Mouse (Mus musculus): ENCODE data around the gene Lsamp. TPM values are rescaled to one million over a fixed set of nuclear protein-coding genes. Genes with fewer than 3 reads are reported as not detected.
A peak's percentile ranks its signal among the peaks of the same experiment; 100 is the strongest.

The Lsamp gene
- polyA plus RNA-seq, 1 experiment from 2014 or later: 106 TPM

DNA sequence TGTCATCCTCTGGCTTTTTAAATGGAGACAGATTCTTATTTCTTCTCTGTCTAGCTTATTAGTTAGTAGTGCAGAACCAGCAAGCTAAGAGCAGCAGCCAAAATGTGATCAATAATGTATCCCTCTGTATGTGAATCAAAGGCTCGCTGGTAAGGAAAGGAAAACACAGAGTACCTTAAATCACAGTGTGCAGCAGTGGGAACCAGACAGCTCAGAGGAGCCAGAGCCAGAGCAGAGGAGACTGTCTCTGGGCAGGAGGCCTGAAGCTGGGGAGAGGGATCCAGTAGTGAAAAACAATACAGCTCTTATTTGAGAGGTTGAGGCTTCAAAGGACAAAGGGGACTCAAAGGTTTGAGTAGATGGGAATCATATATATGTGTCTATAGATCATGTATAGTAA, 857.6 kb downstream of the Lsamp start:
- Histone ChIP-seq H3K4me3 (ENCODE audit: low read depth, low read length) (no peak overlapping the region), H3K4me2 (ENCODE audit: low read length) (no peak overlapping the region), H3K27ac (ENCODE audit: low read length) (no peak overlapping the region), H3K4me1 (ENCODE audit: control insufficient read depth, insufficient read depth, low read length) (no peaks in the 10 kb centered on the region), H3K9ac (ENCODE audit: low read depth, low read length) (no peak overlapping the region), H3K36me3 (ENCODE audit: control insufficient read depth, insufficient read depth, low read length) (no peaks in the 10 kb centered on the region), H3K27me3 (ENCODE audit: control insufficient read depth, insufficient read depth, low read depth, low read length) (no peaks in the 10 kb centered on the region), H3K9me3 (replicated peaks; ENCODE audit: control insufficient read depth, low read length, poor library complexity, severe bottlenecking) (no peaks in the 10 kb centered on the region)
- WGBS: 68% methylated on average over 1 of the region's 1 CpGs
- 0 out of 2 replicates have a peak, but pooled peaks have one; percentile 39 for ATAC-seq

DNA sequence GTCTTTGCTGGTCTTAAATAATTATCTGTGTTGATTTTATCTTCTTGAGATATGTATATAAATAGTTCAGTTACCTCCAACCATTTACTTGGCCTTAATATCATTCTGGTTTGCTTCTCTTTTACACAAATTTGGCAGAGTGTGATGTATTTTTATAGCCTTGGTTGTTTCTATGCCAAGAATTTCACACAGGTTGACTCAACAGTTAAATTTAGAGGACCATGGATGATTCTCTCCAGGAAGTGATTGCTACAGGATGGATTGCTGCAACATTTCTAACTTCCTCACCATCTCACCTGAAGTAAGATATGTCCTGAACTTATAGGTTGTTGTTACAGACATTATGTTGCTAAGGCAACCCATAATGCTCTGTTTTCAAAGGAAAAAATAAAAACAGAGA, 882.6 kb downstream of the Lsamp start:
- ATAC-seq: no peak
- H3K4me2 ChIP-seq (ENCODE audit: low read length): no peak overlapping the region

DNA sequence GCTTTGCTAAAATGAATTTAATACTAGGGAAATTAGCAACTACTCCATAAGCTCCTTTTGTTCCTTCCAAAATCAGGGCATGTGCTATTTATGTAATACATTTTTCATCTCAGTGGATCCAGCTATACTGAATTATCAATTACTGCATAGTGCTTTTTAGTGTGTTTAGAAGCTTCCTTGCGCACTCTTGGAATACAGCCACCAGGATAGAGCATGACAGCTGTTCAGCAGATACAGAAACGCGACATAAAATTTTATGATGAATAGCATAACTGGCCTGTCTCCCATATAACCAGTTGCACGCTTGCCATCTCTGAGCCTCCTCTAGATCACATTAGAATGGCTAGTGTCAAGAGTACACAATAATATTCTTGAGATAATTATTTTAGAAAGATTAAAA, 894.1 kb downstream of the Lsamp start:
- H3K4me2 ChIP-seq (ENCODE audit: low read length): no peak overlapping the region
- no peaks in the 10 kb centered on the region for H3K36me3 ChIP-seq (ENCODE audit: control insufficient read depth, insufficient read depth, low read length)
- no peaks in the 10 kb centered on the region for H3K27me3 ChIP-seq (ENCODE audit: control insufficient read depth, insufficient read depth, low read depth, low read length)
- no peak for ATAC-seq
- H3K9ac ChIP-seq (ENCODE audit: low read depth, low read length): no peak overlapping the region
- no peak overlapping the region for H3K27ac ChIP-seq (ENCODE audit: low read length)
- no peak overlapping the region for H3K4me3 ChIP-seq (ENCODE audit: low read depth, low read length)
- no peaks in the 10 kb centered on the region for H3K4me1 ChIP-seq (ENCODE audit: control insufficient read depth, insufficient read depth, low read length)
- 71% methylated on average over 4 of the region's 4 CpGs for WGBS
- no peaks in the 10 kb centered on the region for H3K9me3 ChIP-seq (replicated peaks; ENCODE audit: control insufficient read depth, low read length, poor library complexity, severe bottlenecking)

More for the DNA sequence above, 882.6 kb downstream of the Lsamp start:
- no peak overlapping the region for H3K4me3 ChIP-seq (ENCODE audit: low read depth, low read length)
- no peaks in the 10 kb centered on the region for H3K9me3 ChIP-seq (replicated peaks; ENCODE audit: control insufficient read depth, low read length, poor library complexity, severe bottlenecking)
- H3K27ac ChIP-seq (ENCODE audit: low read length): no peak overlapping the region
- no peaks in the 10 kb centered on the region for H3K36me3 ChIP-seq (ENCODE audit: control insufficient read depth, insufficient read depth, low read length)
- no peak overlapping the region for H3K9ac ChIP-seq (ENCODE audit: low read depth, low read length)
- no peaks in the 10 kb centered on the region for H3K27me3 ChIP-seq (ENCODE audit: control insufficient read depth, insufficient read depth, low read depth, low read length)
- H3K4me1 ChIP-seq (ENCODE audit: control insufficient read depth, insufficient read depth, low read length): no peaks in the 10 kb centered on the region

DNA sequence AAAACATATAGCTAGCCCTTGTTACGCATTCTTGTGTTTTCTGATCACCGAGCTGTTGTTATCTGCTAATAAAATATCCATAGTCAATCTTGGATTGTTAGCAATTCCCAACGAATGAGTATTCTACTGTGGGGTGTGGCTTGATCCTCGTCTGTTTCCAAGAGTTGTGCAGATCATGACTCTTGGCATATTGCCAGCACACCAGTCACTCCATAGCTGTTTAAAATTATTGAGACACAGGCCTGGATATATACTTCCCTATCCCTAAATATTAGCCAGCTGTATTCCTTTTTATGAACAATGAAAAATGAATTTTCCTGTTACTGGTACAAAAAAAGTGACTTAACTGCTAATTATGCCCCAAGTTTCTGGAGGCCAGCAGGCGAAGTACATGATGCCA, 897.8 kb downstream of the Lsamp start:
- WGBS: 82% methylated on average over 5 of the region's 5 CpGs
- H3K4me1 ChIP-seq (ENCODE audit: control insufficient read depth, insufficient read depth, low read length): no peaks in the 10 kb centered on the region
- H3K9me3 ChIP-seq (replicated peaks; ENCODE audit: control insufficient read depth, low read length, poor library complexity, severe bottlenecking): no peaks in the 10 kb centered on the region
- H3K4me3 ChIP-seq (ENCODE audit: low read depth, low read length): no peak overlapping the region
- no peak overlapping the region for H3K4me2 ChIP-seq (ENCODE audit: low read length)
- no peaks in the 10 kb centered on the region for H3K36me3 ChIP-seq (ENCODE audit: control insufficient read depth, insufficient read depth, low read length)
- no peak for ATAC-seq
- H3K27me3 ChIP-seq (ENCODE audit: control insufficient read depth, insufficient read depth, low read depth, low read length): no peaks in the 10 kb centered on the region
- no peak overlapping the region for H3K9ac ChIP-seq (ENCODE audit: low read depth, low read length)
- H3K27ac ChIP-seq (ENCODE audit: low read length): no peak overlapping the region

DNA sequence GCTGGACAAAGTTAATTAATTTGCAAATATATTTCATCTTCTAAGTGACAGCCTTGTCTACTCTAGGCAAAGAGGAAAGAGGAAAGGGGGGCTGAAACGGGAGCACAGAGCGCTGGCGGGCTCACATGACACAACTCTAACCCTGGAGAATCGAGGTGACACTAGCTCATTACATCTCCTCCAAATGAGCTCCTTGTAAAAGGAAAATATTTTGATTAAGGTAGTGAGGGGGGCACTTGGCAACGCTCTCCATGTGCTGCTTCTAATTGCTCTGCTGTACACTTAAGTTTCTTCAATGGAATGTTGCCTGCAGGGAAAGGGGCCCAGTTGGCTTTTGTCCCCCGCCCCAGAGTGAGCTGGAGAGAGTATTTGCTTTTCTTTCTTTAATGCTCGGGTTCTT, 907.2 kb downstream of the Lsamp start:
- H3K27ac ChIP-seq (ENCODE audit: low read length): no peak overlapping the region
- no peaks in the 10 kb centered on the region for H3K27me3 ChIP-seq (ENCODE audit: control insufficient read depth, insufficient read depth, low read depth, low read length)
- 33% methylated on average over 7 of the region's 7 CpGs for WGBS
- peaks cover 6% of the 10 kb centered on the region for H3K4me1 ChIP-seq (ENCODE audit: control insufficient read depth, insufficient read depth, low read length)
- no peak overlapping the region for H3K9ac ChIP-seq (ENCODE audit: low read depth, low read length)
- no peaks in the 10 kb centered on the region for H3K9me3 ChIP-seq (replicated peaks; ENCODE audit: control insufficient read depth, low read length, poor library complexity, severe bottlenecking)
- no peak overlapping the region for H3K4me3 ChIP-seq (ENCODE audit: low read depth, low read length)
- H3K36me3 ChIP-seq (ENCODE audit: control insufficient read depth, insufficient read depth, low read length): no peaks in the 10 kb centered on the region
- peak; percentile 48; the same call in 1 of the 2 replicates for ATAC-seq
- no peak overlapping the region for H3K4me2 ChIP-seq (ENCODE audit: low read length)

DNA sequence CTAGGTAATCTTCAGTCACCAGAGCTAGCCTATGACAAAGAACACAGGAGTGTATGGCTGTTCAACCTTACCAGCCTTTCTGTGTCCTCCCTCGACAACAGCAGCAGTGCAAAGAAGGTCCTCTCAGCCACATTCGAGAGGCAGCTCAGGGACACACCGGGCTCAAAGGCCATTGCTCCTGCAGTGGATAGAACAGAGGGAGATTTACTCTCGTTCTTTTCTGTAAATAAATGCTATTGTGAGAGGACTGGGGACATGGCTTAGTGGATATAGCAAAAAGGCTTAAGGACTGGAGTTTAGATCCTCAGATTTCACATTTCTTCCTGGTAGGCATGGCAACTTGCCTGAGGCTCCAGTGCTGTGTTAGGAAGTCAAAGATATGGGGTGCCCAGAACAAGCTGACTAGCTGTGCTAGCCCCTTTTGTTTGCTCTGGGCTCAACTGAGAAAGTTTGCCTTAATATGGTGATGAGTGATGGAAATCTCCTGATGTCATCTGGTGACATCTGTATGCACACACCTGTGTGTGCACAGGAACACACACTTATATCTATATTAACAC, 913.7 kb downstream of the Lsamp start:
- Histone ChIP-seq H3K4me3 (ENCODE audit: low read depth, low read length) (no peak overlapping the region), H3K9me3 (replicated peaks; ENCODE audit: control insufficient read depth, low read length, poor library complexity, severe bottlenecking) (no peaks in the 10 kb centered on the region), H3K4me1 (ENCODE audit: control insufficient read depth, insufficient read depth, low read length) (no peaks in the 10 kb centered on the region), H3K4me2 (ENCODE audit: low read length) (no peak overlapping the region), H3K27me3 (ENCODE audit: control insufficient read depth, insufficient read depth, low read depth, low read length) (no peaks in the 10 kb centered on the region), H3K27ac (ENCODE audit: low read length) (no peak overlapping the region), H3K36me3 (ENCODE audit: control insufficient read depth, insufficient read depth, low read length) (no peaks in the 10 kb centered on the region), H3K9ac (ENCODE audit: low read depth, low read length) (no peak overlapping the region)
- 8% methylated on average over 4 of the region's 4 CpGs for WGBS
- ATAC-seq: no peak

DNA sequence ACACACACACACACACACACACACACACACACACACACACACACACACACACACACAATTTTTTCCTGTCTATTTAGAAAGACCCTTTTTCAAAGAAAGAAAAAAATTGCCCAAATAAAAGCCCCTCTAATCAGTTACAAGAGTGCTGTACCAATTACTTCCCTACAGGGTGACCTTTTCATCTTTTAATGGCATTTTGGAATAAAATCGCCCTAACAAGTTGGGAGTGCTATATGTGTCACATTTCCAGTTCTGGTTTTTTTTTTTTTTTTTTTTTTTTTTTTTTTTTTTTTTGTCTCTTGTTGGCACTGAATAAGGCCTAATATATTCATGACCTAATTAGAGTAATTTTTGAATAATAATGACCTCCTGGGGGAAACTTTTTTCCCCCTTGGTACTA, 923.7 kb downstream of the Lsamp start:
- Histone ChIP-seq H3K9ac (ENCODE audit: low read depth, low read length) (no peak overlapping the region), H3K36me3 (ENCODE audit: control insufficient read depth, insufficient read depth, low read length) (no peaks in the 10 kb centered on the region), H3K27ac (ENCODE audit: low read length) (no peak overlapping the region), H3K4me2 (ENCODE audit: low read length) (no peak overlapping the region), H3K4me1 (ENCODE audit: control insufficient read depth, insufficient read depth, low read length) (no peaks in the 10 kb centered on the region), H3K9me3 (replicated peaks; ENCODE audit: control insufficient read depth, low read length, poor library complexity, severe bottlenecking) (no peaks in the 10 kb centered on the region), H3K27me3 (ENCODE audit: control insufficient read depth, insufficient read depth, low read depth, low read length) (no peaks in the 10 kb centered on the region), H3K4me3 (ENCODE audit: low read depth, low read length) (no peak overlapping the region)
- no peak for ATAC-seq
- WGBS: 50% methylated on average over 1 of the region's 1 CpGs

DNA sequence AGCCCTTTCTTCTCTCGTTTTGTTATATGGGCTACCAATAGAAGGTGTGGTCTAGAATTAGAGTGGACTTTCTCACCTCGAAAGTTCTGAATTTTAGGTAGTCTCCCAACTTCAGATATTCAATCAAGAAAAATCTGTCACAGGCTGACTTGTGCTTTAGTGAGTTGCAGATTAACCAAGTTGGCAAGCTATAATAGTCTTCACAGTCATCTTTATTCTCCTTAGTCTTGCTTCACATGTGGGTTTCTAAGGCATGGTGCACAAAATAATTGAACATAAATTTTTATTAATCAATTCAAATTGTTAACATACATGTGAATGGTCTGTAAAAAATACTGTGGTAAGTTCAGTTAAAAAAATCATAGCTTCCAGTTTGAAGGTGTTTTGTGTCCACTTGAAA, 930.0 kb downstream of the Lsamp start:
- Histone ChIP-seq H3K27ac (ENCODE audit: low read length) (no peak overlapping the region), H3K4me1 (ENCODE audit: control insufficient read depth, insufficient read depth, low read length) (no peaks in the 10 kb centered on the region), H3K36me3 (ENCODE audit: control insufficient read depth, insufficient read depth, low read length) (no peaks in the 10 kb centered on the region), H3K9me3 (replicated peaks; ENCODE audit: control insufficient read depth, low read length, poor library complexity, severe bottlenecking) (no peaks in the 10 kb centered on the region), H3K9ac (ENCODE audit: low read depth, low read length) (no peak overlapping the region), H3K4me3 (ENCODE audit: low read depth, low read length) (no peak overlapping the region), H3K27me3 (ENCODE audit: control insufficient read depth, insufficient read depth, low read depth, low read length) (no peaks in the 10 kb centered on the region), H3K4me2 (ENCODE audit: low read length) (no peak overlapping the region)
- 80% methylated on average over 2 of the region's 2 CpGs for WGBS
- no peak for ATAC-seq

DNA sequence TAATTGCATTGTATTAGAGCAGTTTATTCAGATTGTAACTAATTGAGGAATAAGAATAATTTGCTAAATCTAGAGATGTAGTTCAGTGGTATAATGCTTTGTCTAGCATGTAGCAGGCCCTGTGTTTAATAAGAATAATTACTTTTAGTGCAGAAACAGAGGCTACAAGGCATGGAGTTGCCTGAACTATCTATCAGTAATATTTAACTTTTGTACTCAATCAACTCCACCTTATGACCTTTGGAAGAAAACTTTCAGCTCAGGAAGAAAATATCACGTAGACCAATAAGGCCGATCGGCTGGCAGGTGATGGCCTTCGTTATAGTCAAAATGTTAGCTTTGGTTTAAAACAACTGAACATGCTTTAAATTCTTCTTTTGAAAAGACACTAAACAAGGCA, 946.4 kb downstream of the Lsamp start:
- 92% methylated on average over 4 of the region's 4 CpGs for WGBS

More for the DNA sequence above, 946.4 kb downstream of the Lsamp start:
- Histone ChIP-seq H3K9me3 (replicated peaks; ENCODE audit: control insufficient read depth, low read length, poor library complexity, severe bottlenecking) (no peaks in the 10 kb centered on the region), H3K4me2 (ENCODE audit: low read length) (no peak overlapping the region), H3K27ac (ENCODE audit: low read length) (no peak overlapping the region), H3K4me3 (ENCODE audit: low read depth, low read length) (no peak overlapping the region), H3K36me3 (ENCODE audit: control insufficient read depth, insufficient read depth, low read length) (no peaks in the 10 kb centered on the region), H3K9ac (ENCODE audit: low read depth, low read length) (no peak overlapping the region), H3K27me3 (ENCODE audit: control insufficient read depth, insufficient read depth, low read depth, low read length) (no peaks in the 10 kb centered on the region), H3K4me1 (ENCODE audit: control insufficient read depth, insufficient read depth, low read length) (no peaks in the 10 kb centered on the region)
- no peak for ATAC-seq

All from midbrain, embryonic 16.5 days (tissue).